Mouse (Mus musculus) erythroblast, embryonic 14.5 days (primary cell): ENCODE measurements around the gene D630003M21Rik.

ENCODE experiments used
- GATA1 ChIP-seq: IDR thresholded peaks from 2 replicates; pipeline ENCODE4 v1.6.1; 2012; ENCODE audit warnings: low read length, inconsistent platforms, mixed read lengths
- TAL1 ChIP-seq: IDR thresholded peaks from 3 replicates; pipeline ENCODE4 v1.6.1; 2012; ENCODE audit warnings: low read length, inconsistent platforms, mixed read lengths

- TF ChIP-seq GATA1 (no peak), TAL1 (no peak)
Observed at GRCm38 (mm10) chr2:158247852-158248251, 18.8 kb upstream of the D630003M21Rik start.
